Mouse (Mus musculus): Measurements from ENCODE around the gene Ddx58.

Gene Ddx58

DNA sequence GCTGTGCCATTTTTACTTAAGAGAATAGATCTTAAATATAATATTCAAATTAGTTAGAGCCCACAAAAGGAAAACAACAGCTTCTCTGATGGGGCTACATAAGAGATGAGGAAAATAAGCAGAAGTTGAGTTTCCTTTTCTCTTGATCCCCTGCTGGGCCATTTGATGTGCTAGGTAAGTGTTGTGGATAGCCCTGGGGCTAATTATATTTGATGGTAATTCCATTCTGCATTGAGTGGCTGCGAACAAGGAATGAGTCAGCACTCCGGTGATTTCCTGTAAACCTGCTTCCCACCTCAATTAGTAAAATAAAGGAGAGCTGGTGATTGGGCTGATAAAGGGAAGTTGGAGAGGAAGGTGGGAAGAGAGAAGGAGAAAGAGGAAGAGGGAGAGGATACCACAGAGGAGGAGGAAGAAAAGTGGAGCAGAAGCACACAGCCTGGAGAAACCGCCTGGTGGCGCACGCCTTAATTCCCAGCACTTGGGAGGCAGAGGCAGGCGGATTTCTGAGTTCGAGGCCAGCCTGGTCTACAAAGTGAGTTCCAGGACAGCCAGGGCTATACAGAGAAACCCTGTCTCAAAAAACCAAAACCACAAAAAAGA, 6.5 kb downstream of the Ddx58 start:
- no peak for DNase-seq

- DNase-seq: no peak
These were observed 9.9 kb downstream of the Ddx58 start for GRCm38 (mm10) chr4:40229723-40230122.

- no peak for DNase-seq
These were observed 11.7 kb downstream of the Ddx58 start for GRCm38 (mm10) chr4:40227886-40228285.

DNA sequence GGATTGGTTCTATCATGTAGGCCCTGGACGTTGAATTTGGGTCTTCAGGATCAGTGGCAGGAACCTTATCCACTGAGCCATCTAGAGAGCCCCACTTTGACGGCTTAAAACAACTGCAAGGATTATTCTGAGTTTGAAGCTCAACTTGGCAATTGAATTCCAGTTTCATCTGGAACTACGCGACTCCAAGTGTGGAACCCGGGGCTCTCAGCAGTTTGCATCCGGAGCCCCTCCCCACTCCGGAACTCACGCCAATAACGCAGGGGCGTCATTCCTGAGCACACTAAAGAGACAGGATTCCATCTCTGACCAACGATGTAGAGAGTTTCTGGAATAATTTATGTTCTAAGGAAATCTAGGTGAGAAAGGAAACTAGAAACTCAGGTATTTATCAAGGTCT, 12.5 kb downstream of the Ddx58 start:
- DNase-seq: no peak

DNA sequence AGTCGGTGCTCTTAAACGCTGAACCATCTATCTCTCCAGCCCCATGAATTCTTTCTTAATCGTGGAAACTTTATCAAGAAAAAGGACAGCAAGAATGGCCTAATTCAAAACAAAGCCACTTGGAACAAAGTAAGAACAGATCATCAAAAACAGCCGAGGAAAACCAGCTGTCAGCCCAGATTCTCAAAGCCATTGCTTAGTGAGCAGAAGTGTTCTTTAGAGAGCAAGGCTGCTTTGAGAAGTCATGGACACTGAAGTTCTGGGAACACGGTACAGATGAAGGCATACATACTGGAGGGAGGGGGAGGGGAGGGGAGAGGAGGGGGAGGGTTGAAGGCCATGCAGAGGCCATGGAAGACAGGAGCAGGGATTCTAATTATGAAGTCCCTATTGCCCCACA, 13.5 kb downstream of the Ddx58 start:
- no peak for DNase-seq

DNA sequence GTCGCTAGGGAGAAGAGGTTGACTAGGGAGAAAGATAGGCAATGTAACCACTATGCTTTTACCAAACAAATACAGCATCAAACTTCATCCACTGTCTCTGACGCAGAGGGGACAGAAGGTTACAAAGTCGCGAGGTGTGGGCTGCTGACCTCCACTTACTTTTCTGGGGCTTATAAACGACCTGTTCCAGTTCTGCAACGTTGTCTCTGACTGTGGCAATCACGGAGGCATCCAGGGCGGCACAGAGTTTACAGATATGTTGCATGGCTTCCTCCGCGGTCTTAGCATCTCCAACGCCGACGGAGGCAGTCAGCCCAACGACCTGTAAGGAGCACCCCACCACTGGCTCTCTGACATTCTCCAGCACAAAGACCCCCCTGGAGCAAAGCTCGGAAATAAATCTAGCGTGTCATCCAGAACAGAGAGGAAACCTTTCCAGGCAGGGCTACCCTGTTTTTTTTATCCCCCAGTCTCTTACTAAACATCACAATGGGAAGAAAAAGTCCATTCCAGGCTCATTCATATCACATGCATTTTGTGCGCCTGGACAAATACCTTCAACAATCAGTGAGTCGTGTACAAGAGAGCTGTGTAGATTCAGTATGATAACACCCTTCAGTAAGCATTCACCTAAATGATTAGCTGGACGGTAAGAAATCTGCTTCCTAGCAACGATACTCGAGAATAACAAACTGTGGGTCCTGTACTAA, 17.6 kb downstream of the Ddx58 start:
- no peak for DNase-seq

DNA sequence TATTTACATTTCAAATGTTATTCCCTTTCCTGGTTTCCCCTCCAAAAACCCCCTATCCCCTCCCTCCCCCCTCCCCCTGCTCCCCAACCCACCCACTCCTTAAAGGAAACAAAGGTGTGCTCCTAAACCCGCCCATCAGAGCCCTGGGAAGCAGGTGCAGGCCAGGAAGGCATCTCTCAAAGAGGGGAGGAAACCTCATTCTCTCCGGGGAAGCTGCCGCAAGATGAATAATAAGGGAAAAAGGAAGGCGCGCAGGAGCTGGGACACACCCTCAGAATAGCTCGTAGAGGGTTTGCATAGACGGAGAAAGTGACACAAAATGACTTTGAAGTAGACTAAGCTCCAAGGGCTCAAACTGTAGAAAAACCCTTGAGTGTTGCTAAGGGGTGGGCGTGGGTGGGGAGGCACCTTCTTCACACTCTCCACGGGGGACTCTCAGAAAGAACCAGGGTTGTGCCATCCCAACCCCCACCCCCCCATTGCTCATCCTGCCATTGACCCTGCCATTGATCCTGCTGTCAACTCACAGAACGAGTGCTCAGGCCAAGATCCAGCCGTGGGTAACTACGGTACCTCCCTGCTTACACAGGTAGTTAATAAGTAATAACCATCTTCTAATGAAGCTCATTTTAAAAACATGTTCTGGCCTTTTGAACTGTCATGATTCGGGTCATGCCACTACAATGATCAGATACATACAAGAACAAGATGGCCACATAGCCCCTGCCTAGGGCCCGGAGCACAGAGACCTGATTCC, 18.4 kb downstream of the Ddx58 start:
- no peak for DNase-seq

GRCm38 (mm10) chr4:40220437-40220836, 19.2 kb downstream of the Ddx58 start:
- no peak for DNase-seq

- no peak for DNase-seq
These were observed 21.2 kb downstream of the Ddx58 start for GRCm38 (mm10) chr4:40218382-40218781.

GRCm38 (mm10) chr4:40217910-40218309, 21.7 kb downstream of the Ddx58 start:
- no peak for DNase-seq

DNA sequence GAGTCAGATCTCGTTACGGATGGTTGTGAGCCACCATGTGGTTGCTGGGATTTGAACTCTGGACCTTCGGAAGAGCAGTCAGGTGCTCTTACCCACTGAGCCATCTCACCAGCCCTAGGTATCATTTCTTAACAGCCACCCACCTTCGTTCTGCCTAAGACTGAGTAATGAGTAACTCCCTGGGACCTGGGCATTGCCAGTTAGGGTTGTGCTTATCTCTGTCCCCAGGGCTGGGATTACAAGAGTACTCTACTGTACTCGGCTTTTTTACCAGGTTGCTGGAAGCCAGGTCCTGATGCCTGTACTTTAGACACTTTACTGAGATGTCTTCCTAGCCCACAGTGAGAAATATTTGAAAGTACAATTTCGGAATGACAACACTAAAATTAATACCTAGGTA, 27.5 kb downstream of the Ddx58 start:
- DNase-seq: no peak

GRCm38 (mm10) chr4:40207701-40208100, 31.9 kb downstream of the Ddx58 start:
- no peak for DNase-seq

GRCm38 (mm10) chr4:40205231-40205903, 34.3 kb downstream of the Ddx58 start:
- no peak for DNase-seq

DNA sequence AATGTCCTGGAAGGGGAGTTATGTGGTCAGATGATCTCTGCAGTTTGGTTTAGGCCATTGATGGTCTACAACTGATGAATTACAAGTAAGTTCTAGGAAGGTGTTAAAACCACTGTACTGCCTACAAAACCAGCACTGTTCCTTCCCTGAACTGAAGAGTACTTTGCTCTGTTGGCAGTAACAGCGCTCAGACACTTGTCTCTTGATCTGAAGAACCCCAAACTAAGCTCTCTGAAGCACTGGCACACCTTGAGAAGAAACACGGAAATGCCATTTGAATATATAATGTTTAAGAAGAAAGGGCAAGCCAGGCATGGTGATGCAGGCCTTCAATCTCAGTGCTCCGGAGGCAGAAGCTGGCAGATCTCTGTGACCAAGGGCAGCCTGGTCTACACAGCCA, 35.3 kb downstream of the Ddx58 start:
- DNase-seq: no peak

GRCm38 (mm10) chr4:40202205-40202604, 37.4 kb downstream of the Ddx58 start:
- DNase-seq: no peak

- no peak for DNase-seq
These were observed 44.3 kb downstream of the Ddx58 start for GRCm38 (mm10) chr4:40195336-40195735.

DNA sequence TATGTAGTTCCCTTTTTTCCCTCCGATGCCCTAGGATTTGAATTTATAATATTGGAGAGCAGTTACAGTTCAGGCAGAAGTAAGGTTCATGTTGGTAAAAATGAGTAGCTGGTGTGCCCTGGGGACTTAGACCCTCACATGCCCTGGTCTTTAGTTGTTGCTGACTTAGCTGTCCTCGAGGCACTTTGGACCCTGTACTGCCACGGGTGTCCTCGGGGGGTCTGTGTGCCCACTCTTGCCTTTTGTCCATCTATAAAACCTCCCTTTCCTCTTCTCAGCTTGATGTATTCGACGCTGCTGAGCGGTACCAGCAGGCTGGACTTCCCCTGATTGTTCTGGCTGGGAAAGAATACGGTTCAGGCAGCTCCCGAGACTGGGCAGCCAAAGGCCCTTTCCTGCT, 46.2 kb downstream of the Ddx58 start:
- no peak for DNase-seq

DNA sequence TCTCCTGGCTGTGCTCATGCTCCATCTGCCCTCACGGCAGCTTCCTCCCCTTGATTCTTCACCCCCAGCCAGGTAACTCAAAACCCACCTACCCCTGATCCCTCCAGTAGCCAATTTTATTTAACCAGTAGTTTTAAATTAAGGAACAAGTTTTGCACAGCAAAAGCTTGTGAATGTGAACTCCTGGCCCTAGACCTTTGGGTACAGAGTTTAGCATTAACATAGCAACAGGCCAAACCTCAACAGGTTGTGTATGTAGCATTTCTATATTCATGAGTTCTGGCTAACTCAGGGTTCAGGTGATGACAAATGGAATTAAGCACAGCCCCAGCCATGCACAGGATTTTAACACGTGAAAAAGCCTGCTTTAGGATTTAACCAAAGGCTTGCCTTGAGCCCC, 47.4 kb downstream of the Ddx58 start:
- DNase-seq: no peak

GRCm38 (mm10) chr4:40187956-40188355, 51.7 kb downstream of the Ddx58 start:
- no peak for DNase-seq

DNA sequence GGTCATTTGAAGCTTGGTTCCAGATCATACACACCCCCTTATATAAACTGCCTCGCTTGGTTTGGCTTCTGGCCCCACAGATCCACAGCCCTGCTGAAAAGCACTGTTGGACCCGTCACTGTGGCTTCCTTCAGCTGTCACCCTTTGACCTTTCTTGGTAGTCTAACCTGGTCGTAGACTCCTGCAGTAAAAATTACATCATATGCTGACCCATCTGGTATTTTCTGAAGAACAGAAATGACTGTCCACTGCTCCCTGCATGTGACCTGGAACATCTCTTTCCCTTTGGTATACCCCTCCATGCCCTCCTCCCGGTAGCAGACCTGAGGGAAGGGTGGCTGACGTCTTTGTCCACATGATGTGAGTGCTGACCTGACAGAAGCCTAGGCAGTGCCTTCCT, 55.2 kb downstream of the Ddx58 start:
- no peak for DNase-seq

- no peak for DNase-seq
These were observed 55.8 kb downstream of the Ddx58 start for GRCm38 (mm10) chr4:40183781-40184180.

DNA sequence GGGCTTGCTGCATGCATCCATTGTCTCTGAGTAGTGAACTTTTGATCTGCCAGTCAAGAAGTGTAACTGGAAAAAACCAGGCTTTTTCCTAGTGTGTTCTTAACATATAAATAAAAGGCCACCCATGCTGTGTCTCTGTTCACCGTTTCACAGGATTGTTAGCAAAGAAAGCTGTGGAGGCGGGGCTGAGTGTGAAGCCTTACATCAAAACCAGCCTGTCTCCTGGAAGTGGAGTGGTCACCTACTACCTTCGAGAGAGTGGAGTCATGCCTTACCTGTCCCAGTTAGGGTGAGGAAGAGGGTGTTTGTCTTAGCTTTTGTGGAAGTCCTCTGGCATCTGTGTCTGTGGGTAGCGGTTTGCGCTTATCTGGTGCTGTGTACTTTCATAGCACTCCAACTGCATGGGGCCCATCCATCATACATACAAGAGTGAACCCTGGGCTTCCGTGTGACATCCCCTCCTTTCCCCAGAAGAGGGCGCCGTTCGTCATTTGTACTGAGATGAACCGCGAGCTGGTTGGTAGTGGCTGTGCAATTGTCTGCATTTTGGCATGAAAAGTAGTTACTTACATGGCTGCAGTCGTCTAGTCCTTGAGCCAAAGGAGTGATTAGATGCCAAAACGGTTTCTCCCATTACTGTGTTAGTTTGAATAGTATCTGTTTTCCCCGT, 56.8 kb downstream of the Ddx58 start:
- no peak for DNase-seq

- no peak for DNase-seq
These were observed 57.9 kb downstream of the Ddx58 start for GRCm38 (mm10) chr4:40181681-40182080.

All from cerebellum, adult 11-12 months (tissue).